Mouse (Mus musculus) heart, postnatal 14 days (tissue): Measurements from ENCODE around the gene Ipp. TPM values are rescaled to one million over a fixed set of nuclear protein-coding genes. Genes with fewer than 3 reads are reported as not detected.

Experiments
- DNase-seq, 2 experiments: peaks; one replicate each; pipeline ENCODE4 v3.0.0; 2021 to 2022
- intact Hi-C: fragments of 180-260 bp; cut with DNase I; formaldehyde crosslinking; loops from one replicate; pipeline ENCODE4 v1.15.1; 2025
- total RNA-seq, 2 experiments: library from RNA; stranded (reverse); gene quantifications; 2 replicates each; pipeline ENCODE4 v1.2.3; 2021

Ipp gene
- total RNA-seq, 2 experiments from 2014 or later = 14.7 to 15.6 TPM

- intact Hi-C loops = loop anchor here (5.0 kb wide), 1 partner anchor 131 kb away; the partner anchor contains the start of gene Prdx1
- DNase-seq = peak; percentile 92 to 94
Observed at GRCm38 (mm10) chr4:116556561-116557305, 49.4 kb downstream of the Ipp start.

- DNase-seq = peak; percentile 98 to 99
- intact Hi-C loops = loop anchor here (5.0 kb wide), 1 partner anchor 130 kb away; the partner anchor contains the start of gene Prdx1
Observed at GRCm38 (mm10) chr4:116557306-116558121, 50.2 kb downstream of the Ipp start, which contains the start of gene Gpbp1l1. Gene Gpbp1l1 (plus strand): TSS chr4:116557658.

- DNase-seq = no peak
- intact Hi-C loops = loop anchor here (5.0 kb wide), 1 partner anchor 129 kb away; the partner anchor contains the start of gene Prdx1
Observed at GRCm38 (mm10) chr4:116558151-116558882, 51.0 kb downstream of the Ipp start.

Other genes starting within 250 kb of the Ipp start
- 100 to 1,000 TPM in 1 of 2 experiments, 10 to 100 TPM in 1; 96.5 to 104 TPM for gene Mast2, start 43.4 kb upstream of the Ipp start, total RNA-seq
- gene Tmem69, start 48.4 kb downstream of the Ipp start, total RNA-seq = 10 to 100 TPM; 19.1 to 21.9 TPM
- gene Gpbp1l1, start 50.1 kb downstream of the Ipp start, total RNA-seq = 10 to 100 TPM; 66.4 to 72.5 TPM
- gene Ccdc17, start 89.1 kb downstream of the Ipp start, total RNA-seq = 1 to 10 TPM; 3.0 to 4.3 TPM
- 10 to 100 TPM; 30.3 to 34.8 TPM for gene Nasp, start 120.4 kb downstream of the Ipp start, total RNA-seq
- 100 to 1,000 TPM; 315 to 333 TPM for gene Akr1a1, start 144.1 kb downstream of the Ipp start, total RNA-seq
- gene Prdx1, start 178.0 kb downstream of the Ipp start, total RNA-seq = 100 to 1,000 TPM; 392 to 403 TPM
- gene Mmachc, start 200.9 kb downstream of the Ipp start, total RNA-seq = 10 to 100 TPM; 39.9 to 42.3 TPM
- 1 to 10 TPM; 6.8 to 9.3 TPM for gene Ccdc163, start 201.0 kb downstream of the Ipp start, total RNA-seq
- gene Tesk2, start 213.4 kb downstream of the Ipp start, total RNA-seq = 1 to 10 TPM; 1.7 to 2.7 TPM